Mouse (Mus musculus) limb, embryonic 10.5 days (tissue): ENCODE results near the gene Sugct. TPM values are rescaled to one million over a fixed set of nuclear protein-coding genes. Genes with fewer than 3 reads are reported as not detected.

Source experiments
- DNase-seq: peaks from one replicate; pipeline ENCODE4 v3.0.0-alpha.2; 2017; ENCODE audit warnings: low spot score
- H3K27ac ChIP-seq: fragments of 300-500 bp; sonication (generic); 2 replicates; pipeline ENCODE4 v1.5.1; 2016; ENCODE audit warnings: mild to moderate bottlenecking
- H3K27me3 ChIP-seq: fragments of 300-500 bp; sonication (generic); 2 replicates; pipeline ENCODE4 v1.6.1; 2016; ENCODE audit warnings: low read depth, mild to moderate bottlenecking; ENCODE audit not compliant: poor library complexity, severe bottlenecking
- H3K36me3 ChIP-seq: fragments of 300-500 bp; sonication (generic); 2 replicates; pipeline ENCODE4 v1.6.1; 2016; ENCODE audit warnings: mild to moderate bottlenecking, moderate library complexity
- H3K4me1 ChIP-seq: fragments of 300-500 bp; sonication (generic); 2 replicates; pipeline ENCODE4 v1.6.1; 2016
- H3K4me3 ChIP-seq: fragments of 300-500 bp; sonication (generic); 2 replicates; pipeline ENCODE4 v1.5.1; 2016; ENCODE audit warnings: mild to moderate bottlenecking, moderate library complexity
- H3K9me3 ChIP-seq: fragments of 300-500 bp; sonication (generic); replicated peaks from 2 replicates; pipeline ENCODE4 v1.6.1; 2016; ENCODE audit warnings: mild to moderate bottlenecking
- WGBS: fragments of 180-500 bp; shearing (Covaris S2); methylation state at CpG from one replicate; pipeline ENCODE4 v1.1.7; 2016; 5-methylcytosine and 5-hydroxymethylcytosine counted together
- polyA plus RNA-seq: library from polyadenylated mRNA; unstranded; fragments of >200 nt; fragmentation: Nextera tagmentation; extraction: Ambion mirVana; gene quantifications from 2 replicates; pipeline ENCODE4 v1.2.1, GENCODE M21; 2016

Sugct gene
- polyA plus RNA-seq, 1 experiment from 2014 or later = 3.6 TPM

DNA sequence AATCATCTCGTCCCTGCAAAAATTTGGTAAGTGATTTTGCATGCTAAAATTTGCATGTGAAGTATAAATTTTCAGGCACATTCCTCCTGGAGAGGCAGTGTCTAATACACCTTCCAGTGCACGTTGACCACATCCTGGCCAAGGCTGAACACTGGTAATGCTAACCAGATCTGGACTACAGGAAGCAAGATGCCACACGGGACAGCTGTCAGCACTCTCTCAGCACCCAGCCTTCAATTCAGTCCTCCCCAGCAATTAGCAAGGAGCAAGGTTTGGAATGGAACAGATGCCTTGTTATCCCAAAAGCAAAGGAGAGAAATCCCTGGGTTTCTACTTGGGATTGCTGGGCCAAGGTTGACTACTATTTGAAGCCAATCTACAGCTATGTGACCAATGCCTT lies 529.4 kb downstream of the Sugct start:
- H3K4me1 ChIP-seq = peaks cover 18% of the 10 kb centered on the region
- peak; percentile 72 for DNase-seq
- 47% methylated on average over 3 of the region's 3 CpGs for WGBS
- H3K27ac ChIP-seq = no peak overlapping the region
- H3K9me3 ChIP-seq = no peaks in the 10 kb centered on the region
- no peak overlapping the region for H3K4me3 ChIP-seq
- H3K27me3 ChIP-seq = no peaks in the 10 kb centered on the region
- H3K36me3 ChIP-seq = no peaks in the 10 kb centered on the region

DNA sequence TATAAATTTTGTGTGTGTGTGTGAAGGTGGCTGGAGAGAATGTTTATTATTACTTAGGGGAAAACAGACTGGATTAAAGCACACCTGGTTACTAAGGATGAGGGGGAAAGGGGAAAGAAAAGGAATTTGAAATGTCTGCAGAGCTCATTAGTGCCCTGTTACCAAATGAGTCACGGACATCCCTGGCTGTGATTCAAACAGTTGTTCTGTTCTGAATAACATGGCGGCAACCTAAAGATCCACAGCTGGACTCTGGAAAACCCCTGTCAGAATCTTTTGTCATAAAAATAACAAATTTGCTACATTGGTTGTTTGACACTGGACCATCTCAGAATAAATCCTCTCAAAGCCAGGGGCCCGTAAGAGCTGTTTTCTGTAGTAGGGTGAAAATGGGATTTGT lies 530.6 kb downstream of the Sugct start:
- WGBS = 62% methylated on average over 3 of the region's 3 CpGs
- DNase-seq = no peak
- H3K9me3 ChIP-seq = no peaks in the 10 kb centered on the region
- no peaks in the 10 kb centered on the region for H3K27me3 ChIP-seq
- H3K4me1 ChIP-seq = peaks cover 18% of the 10 kb centered on the region
- H3K4me3 ChIP-seq = no peak overlapping the region
- H3K27ac ChIP-seq = no peak overlapping the region
- H3K36me3 ChIP-seq = no peaks in the 10 kb centered on the region

DNA sequence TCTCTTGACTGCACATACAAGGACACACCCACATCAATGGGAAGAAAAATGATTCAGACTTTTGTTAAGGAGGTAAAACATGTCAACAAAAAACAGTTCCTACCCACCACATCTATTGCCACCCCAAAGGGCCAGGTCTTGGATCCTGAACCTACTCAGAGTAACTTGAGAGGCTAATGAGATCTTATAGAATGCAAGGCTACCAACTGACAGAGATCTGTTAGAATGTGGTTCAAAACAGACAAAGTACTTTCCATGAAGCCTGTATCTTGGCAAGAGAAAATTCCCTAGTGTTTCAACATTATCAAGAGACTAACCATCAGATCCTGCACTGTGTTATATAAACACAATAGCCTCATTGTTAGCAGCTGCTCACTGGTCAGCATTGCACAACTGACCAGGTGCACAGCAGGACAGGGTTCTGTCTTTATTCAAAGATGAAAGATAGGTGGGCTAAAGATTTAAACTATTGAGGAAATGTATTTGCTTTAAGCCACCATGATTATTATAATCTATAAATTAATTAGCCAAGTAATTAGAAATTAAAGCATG lies 548.8 kb downstream of the Sugct start:
- Histone ChIP-seq H3K36me3 (no peaks in the 10 kb centered on the region), H3K27ac (no peak overlapping the region), H3K4me1 (no peaks in the 10 kb centered on the region), H3K9me3 (no peaks in the 10 kb centered on the region), H3K27me3 (no peaks in the 10 kb centered on the region), H3K4me3 (no peak overlapping the region)
- DNase-seq = no peak

DNA sequence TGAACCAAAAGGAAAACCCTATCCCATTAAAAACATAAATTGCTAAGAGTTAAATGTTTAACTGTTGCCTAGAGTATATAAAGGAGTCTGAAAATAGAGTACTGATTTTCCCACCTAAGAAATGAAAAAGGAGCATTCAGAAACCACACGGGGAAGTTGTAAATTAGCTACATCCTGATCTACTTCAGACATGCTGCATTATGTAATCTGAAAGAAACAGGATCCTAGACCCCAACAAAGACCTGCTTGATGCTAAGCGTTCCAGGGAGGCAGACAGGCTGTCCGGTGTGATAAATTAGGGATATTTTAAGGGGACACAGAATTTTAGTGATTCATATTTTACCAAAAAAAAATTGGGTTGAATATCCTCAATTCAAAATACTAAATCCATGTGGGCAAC lies 579.3 kb downstream of the Sugct start:
- whole genome bisulfite sequencing = 77% methylated on average over 3 of the region's 3 CpGs
- H3K9me3 ChIP-seq = no peaks in the 10 kb centered on the region
- H3K36me3 ChIP-seq = no peaks in the 10 kb centered on the region
- H3K27me3 ChIP-seq = no peaks in the 10 kb centered on the region
- no peak overlapping the region for H3K27ac ChIP-seq
- DNase-seq = no peak
- H3K4me3 ChIP-seq = no peak overlapping the region
- no peaks in the 10 kb centered on the region for H3K4me1 ChIP-seq

DNA sequence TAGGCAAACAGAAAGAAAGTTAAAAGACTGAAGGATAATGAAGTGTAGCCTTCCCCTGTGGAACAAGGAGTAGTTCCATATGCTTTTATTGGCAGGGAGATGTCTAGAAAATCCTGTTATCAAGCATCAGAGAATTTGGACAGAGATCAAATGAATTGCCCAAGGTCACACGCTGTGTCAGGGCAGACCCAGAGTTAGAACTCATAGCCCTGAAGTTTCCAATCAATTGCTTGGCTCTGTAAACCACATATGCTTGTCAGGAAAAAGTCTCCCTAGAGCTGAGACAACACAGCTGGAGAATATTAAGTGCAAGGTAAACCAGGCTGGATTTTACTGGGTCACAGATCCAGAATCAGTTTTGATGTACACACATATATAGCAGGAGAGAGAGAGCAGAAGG lies 593.0 kb downstream of the Sugct start:
- no peaks in the 10 kb centered on the region for H3K4me1 ChIP-seq
- no peak overlapping the region for H3K27ac ChIP-seq
- H3K9me3 ChIP-seq = no peaks in the 10 kb centered on the region
- no peak overlapping the region for H3K4me3 ChIP-seq
- no peaks in the 10 kb centered on the region for H3K27me3 ChIP-seq
- no peaks in the 10 kb centered on the region for H3K36me3 ChIP-seq
- 88% methylated on average over 1 of the region's 1 CpGs for WGBS
- DNase-seq = no peak

DNA sequence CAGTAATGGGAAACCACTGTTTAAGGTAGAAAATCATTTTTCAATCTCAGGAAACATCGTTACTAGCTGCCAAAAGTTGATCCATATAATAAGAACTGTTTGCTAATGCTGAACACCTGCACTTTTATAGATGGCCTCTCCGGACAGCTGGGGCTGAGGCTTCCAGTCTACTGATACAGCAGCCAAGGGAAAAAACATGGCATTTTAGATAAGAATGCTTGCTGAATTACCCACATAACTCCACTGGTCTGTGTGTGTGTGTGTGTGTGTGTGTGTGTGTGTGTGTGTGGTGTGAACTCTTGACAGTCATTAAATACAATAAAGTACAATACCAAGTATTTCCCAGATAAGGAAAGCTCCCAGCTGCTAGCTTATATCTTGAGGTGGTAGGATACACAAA lies 608.8 kb downstream of the Sugct start:
- no peak for DNase-seq
- Histone ChIP-seq H3K4me1 (peaks cover 24% of the 10 kb centered on the region; the same call in 1 of the 2 replicates), H3K27ac (no peak overlapping the region), H3K9me3 (no peaks in the 10 kb centered on the region), H3K4me3 (no peak overlapping the region), H3K36me3 (no peaks in the 10 kb centered on the region), H3K27me3 (no peaks in the 10 kb centered on the region)
- WGBS = 65% methylated on average over 2 of the region's 2 CpGs

DNA sequence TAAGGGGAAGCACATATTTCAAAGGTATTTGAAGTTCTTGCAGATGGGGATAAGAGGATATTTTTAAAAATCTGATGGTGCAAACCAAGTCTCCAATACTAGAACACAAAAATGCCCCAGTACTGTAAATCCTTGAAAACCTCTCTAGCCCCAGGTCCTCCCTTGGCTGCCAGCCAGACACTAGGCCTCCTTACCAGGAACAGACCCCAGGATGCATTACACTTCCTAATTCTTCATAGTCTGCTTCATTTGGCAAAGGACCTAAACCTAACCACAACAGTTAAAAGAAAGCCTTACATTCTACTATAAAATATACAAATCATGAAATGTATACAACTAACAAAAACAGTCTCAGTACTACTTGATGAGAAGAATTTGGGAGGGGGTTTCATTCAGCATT lies 609.2 kb downstream of the Sugct start:
- Histone ChIP-seq H3K4me3 (no peak overlapping the region), H3K9me3 (no peaks in the 10 kb centered on the region), H3K4me1 (peaks cover 24% of the 10 kb centered on the region; the same call in 1 of the 2 replicates), H3K27me3 (no peaks in the 10 kb centered on the region), H3K27ac (no peak overlapping the region), H3K36me3 (no peaks in the 10 kb centered on the region)
- DNase-seq = no peak

DNA sequence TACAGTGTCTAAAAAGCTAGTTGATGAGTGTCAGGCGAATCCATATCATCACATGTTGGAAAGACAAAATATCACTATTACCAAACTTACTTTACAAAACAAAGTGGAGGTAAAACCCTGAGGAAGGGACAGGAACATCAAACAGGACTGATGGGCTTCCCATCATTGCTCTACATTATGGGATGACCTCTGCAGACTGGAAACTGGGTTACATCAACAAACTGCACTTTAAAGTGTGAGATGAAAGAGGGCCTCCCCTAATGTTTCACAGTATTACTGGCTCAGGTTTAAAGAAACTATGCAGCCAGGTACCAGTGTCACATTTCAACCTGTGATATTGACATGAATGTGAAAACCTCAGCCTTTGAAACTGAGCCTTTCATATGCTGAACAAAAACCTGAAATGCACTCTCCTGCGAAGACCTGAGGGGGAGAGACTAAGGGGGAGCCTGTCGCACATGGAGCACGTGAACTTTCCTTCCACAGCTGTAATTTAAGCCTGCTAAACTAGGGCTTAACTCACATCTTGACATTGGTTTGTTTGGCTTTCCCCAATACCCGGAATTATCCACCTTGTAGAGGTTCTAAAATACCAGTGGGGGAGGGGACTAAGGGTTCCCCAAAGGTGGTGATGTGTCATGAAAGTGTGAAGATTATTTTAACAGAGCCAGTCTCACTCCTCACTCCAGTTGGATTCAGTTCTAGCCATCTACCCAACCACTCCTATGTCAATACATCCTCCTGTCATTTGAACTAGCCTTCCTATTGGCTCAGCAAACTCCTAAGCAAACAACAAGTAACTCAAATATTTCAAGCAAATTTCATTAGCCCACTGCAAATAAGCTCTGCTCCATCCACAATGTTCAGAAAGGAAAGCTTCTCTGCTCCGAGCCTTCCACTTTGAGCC lies 610.2 kb downstream of the Sugct start:
- whole genome bisulfite sequencing = 49% methylated on average over 6 of the region's 6 CpGs
- H3K27ac ChIP-seq = no peak overlapping the region

DNA sequence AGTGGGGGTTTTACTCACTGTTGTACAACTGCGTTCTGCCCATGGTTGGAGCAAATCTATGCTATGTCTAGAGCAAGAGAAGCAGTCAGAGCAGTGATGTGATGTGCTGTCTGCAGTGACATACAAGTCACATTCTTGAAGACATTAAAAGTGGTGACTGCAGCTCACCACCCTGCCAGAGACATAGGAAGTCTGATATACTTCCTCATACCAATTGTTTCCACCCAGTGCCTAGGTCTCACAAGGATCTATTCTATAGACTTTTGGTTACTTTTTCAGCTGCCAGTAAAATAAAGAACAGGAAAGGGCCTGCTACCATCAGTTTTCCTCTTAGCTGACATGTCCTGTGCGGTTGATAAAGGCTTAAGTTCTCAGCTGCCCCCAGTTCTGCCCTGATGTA lies 613.7 kb downstream of the Sugct start:
- DNase-seq = no peak
- Histone ChIP-seq H3K4me3 (no peak overlapping the region), H3K27me3 (no peaks in the 10 kb centered on the region), H3K4me1 (peaks cover 23% of the 10 kb centered on the region; the same call in 1 of the 2 replicates), H3K27ac (no peak overlapping the region), H3K9me3 (no peaks in the 10 kb centered on the region), H3K36me3 (no peaks in the 10 kb centered on the region)
- WGBS = 93% methylated on average over 2 of the region's 2 CpGs

More for the DNA sequence above, 610.2 kb downstream of the Sugct start:
- Histone ChIP-seq H3K36me3 (no peaks in the 10 kb centered on the region), H3K9me3 (no peaks in the 10 kb centered on the region), H3K4me3 (no peak overlapping the region), H3K4me1 (peaks cover 24% of the 10 kb centered on the region; the same call in 1 of the 2 replicates), H3K27me3 (no peaks in the 10 kb centered on the region)
- DNase-seq = no peak

DNA sequence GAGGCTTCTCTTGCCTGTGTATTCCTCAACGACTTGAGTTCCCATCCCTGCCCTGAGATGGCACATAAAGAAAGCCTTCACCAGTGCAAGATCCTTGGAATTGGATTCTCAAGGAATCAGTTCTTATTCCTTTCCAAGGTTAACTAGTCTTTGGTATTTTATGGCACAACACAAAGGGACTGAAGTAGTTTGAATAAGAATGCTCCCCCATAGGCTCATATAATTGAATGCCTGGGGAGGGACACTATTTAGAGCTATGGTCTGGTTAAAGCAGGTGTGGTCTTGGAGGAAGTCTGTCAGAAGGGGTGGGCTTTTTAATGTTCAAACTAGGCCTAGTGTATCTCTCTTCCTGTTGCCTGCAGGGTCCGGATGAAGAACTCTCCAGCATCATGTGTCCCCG lies 629.8 kb downstream of the Sugct start:
- no peaks in the 10 kb centered on the region for H3K36me3 ChIP-seq
- H3K4me3 ChIP-seq = no peak overlapping the region
- H3K4me1 ChIP-seq = no peaks in the 10 kb centered on the region
- no peaks in the 10 kb centered on the region for H3K9me3 ChIP-seq
- H3K27me3 ChIP-seq = no peaks in the 10 kb centered on the region
- DNase-seq = no peak
- 83% methylated on average over 3 of the region's 3 CpGs for WGBS
- no peak overlapping the region for H3K27ac ChIP-seq

DNA sequence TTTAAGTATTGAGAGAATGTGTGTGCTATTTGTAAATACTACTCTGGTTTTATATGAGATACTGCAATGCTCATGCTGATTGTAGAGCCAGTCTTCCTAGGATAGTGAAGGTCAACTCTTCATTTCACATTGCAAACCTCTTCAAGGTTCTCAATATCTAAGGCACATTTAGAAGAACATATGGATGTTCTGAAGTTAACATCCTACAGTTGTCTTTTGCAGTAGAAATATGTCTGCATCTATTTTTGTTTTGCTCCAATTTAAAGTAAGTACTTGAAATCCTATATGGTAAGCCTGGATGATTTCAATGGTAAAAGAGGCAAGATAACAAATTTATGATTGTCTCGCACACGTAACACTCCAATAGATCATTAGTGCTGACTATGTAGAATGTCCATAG lies 638.7 kb downstream of the Sugct start:
- Histone ChIP-seq H3K4me3 (no peak overlapping the region), H3K4me1 (no peaks in the 10 kb centered on the region), H3K27me3 (no peaks in the 10 kb centered on the region), H3K36me3 (no peaks in the 10 kb centered on the region), H3K27ac (no peak overlapping the region), H3K9me3 (no peaks in the 10 kb centered on the region)
- WGBS = 91% methylated on average over 2 of the region's 2 CpGs
- DNase-seq = no peak

DNA sequence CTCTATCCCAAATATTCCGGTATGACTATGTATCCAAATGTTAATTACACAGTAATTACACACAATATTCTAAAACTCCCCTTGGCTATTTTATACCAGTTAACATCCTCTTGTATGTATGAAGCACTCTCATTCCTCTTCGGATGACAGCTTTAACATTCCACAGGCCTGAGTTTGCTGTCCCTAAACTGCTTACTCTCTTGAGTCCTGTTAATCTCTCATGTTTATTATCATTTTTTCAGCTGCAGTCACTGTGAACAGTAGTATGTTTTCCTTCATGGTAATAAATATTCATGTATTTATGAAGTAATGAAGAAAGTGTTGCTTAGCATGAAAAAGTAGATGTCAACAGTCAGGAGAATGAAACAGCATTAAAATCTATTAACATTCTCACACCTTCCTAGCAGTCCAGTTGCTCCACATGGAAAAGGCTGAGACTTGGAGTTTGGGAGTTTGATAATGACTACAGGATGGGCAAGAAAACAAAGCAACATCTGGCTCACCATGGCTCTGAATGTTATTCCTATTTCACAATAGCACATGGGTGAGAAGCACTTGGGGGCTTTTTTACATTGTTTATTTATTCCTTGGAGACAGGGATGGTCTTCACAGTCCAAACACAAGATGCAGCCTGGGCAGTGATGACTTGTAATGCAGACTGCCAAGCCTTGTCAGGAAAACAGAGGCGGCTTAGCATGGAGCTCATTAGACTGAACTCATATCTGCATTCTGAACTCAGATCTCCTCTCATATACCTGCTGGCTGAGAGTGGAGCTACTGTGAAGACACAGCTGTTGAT lies 651.7 kb downstream of the Sugct start:
- Histone ChIP-seq H3K4me1 (peaks cover 6% of the 10 kb centered on the region; the same call in 1 of the 2 replicates), H3K9me3 (no peaks in the 10 kb centered on the region), H3K4me3 (no peak overlapping the region), H3K27ac (no peak overlapping the region), H3K36me3 (no peaks in the 10 kb centered on the region), H3K27me3 (no peaks in the 10 kb centered on the region)
- WGBS = 85% methylated on average over 3 of the region's 3 CpGs
- DNase-seq = no peak

DNA sequence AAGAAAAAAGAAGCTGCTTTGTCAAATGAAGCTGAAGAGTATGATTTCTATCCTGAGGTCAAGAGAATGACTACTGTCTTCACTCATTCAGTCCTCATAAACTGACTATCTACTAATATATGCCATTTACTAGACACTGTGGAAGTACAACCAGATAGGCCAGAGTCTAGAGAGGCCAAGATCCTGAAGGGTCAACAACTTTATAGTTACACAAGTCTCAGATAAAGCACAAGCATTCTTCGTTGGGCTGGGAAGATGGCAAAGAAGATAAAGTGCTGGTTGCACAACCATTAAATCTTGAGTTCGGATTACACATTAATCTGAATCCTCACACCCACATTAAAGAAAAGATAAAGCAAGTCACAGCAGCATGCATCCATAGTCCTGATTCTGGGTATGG lies 653.0 kb downstream of the Sugct start:
- Histone ChIP-seq H3K4me3 (no peak overlapping the region), H3K4me1 (peaks cover 6% of the 10 kb centered on the region; the same call in 1 of the 2 replicates), H3K27ac (no peak overlapping the region), H3K27me3 (no peaks in the 10 kb centered on the region), H3K36me3 (no peaks in the 10 kb centered on the region), H3K9me3 (no peaks in the 10 kb centered on the region)
- DNase-seq = no peak
- WGBS = 86% methylated on average over 2 of the region's 2 CpGs
